Mouse (Mus musculus) lung, embryonic 14.5 days (tissue): ENCODE results near the gene Arf1. TPM values are rescaled to one million over a fixed set of nuclear protein-coding genes. Genes with fewer than 3 reads are reported as not detected.

ENCODE experiments used
- ATAC-seq: fragments of 200-750 bp; cut with Nextera tagmentation; 2 replicates; pipeline ENCODE4 v1.8.0; 2017; ENCODE audit warnings: mild to moderate bottlenecking, moderate TSS enrichment, moderate library complexity; ENCODE audit not compliant: insufficient read depth
- DNase-seq: peaks from one replicate; pipeline ENCODE4 v3.0.0-alpha.2; 2015
- H3K27ac ChIP-seq: fragments of 300-500 bp; sonication (generic); 2 replicates; pipeline ENCODE4 v1.5.1; 2014; ENCODE audit warnings: low read depth, mild to moderate bottlenecking, moderate library complexity
- H3K27me3 ChIP-seq: fragments of 300-500 bp; sonication (generic); 2 replicates; pipeline ENCODE4 v1.6.1; 2014; ENCODE audit warnings: low read length, control low read depth; ENCODE audit not compliant: insufficient read depth
- H3K36me3 ChIP-seq: fragments of 300-500 bp; sonication (generic); 2 replicates; pipeline ENCODE4 v1.6.1; 2014; ENCODE audit warnings: control low read depth; ENCODE audit not compliant: insufficient read depth
- H3K4me1 ChIP-seq: fragments of 300-500 bp; sonication (generic); 2 replicates; pipeline ENCODE4 v1.6.1; 2014; ENCODE audit warnings: antibody characterized with exemption, control low read depth; ENCODE audit not compliant: insufficient read depth
- H3K4me2 ChIP-seq: fragments of 300-500 bp; sonication (generic); 2 replicates; pipeline ENCODE4 v1.6.1; 2014; ENCODE audit warnings: mild to moderate bottlenecking
- H3K4me3 ChIP-seq: fragments of 300-500 bp; sonication (generic); 2 replicates; pipeline ENCODE4 v1.5.1; 2014; ENCODE audit warnings: low read depth, low read length
- H3K9ac ChIP-seq: fragments of 300-500 bp; sonication (generic); 2 replicates; pipeline ENCODE4 v1.6.1; 2014
- H3K9me3 ChIP-seq: fragments of 300-500 bp; sonication (generic); 2 replicates; pipeline ENCODE4 v1.6.1; 2016; ENCODE audit warnings: low read depth, low read length, control low read depth
- CTCF ChIP-seq: IDR thresholded peaks from 2 replicates; pipeline ENCODE4 v1.5.1; 2016; ENCODE audit warnings: antibody characterized with exemption, low read depth
- WGBS: fragments of 180-500 bp; shearing (Covaris S2); extraction: QIAGEN DNeasy Blood & Tissue Kit; methylation state at CpG from one replicate; pipeline ENCODE4 v1.1.7; 2014; 5-methylcytosine and 5-hydroxymethylcytosine counted together
- polyA plus RNA-seq: library from polyadenylated mRNA; unstranded; fragments of >200 nt; fragmentation: Nextera tagmentation; extraction: Ambion mirVana; gene quantifications from 2 replicates; pipeline ENCODE4 v1.2.1, GENCODE M21; 2014

Gene Arf1
- polyA plus RNA-seq, 1 experiment from 2014 or later: 687 TPM

GRCm38 (mm10) chr11:59192059-59192386 is 36.0 kb downstream of the Arf1 start, which contains the start of gene Guk1:
Guk1 (minus strand) TSS chr11:59192212.
- 4% methylated on average over 16 of the region's 16 CpGs for whole genome bisulfite sequencing
- Histone ChIP-seq H3K27ac (peak within 1 kb of the TSS; percentile 94), H3K9ac (peak within 1 kb of the TSS; percentile 76), H3K4me3 (peak within 1 kb of the TSS; percentile 66), H3K9me3 (no peaks in the 10 kb centered on the region), H3K4me2 (peak within 1 kb of the TSS; percentile 83), H3K36me3 (no peaks in the 10 kb centered on the region), H3K4me1 (peaks cover 6% of the 10 kb centered on the region; the same call in 1 of the 2 replicates), H3K27me3 (no peaks in the 10 kb centered on the region)
- no peak for TF ChIP-seq CTCF
- no peak for DNase-seq
- ATAC-seq: peak; percentile 26; the same call in 1 of the 2 replicates

- peak overlapping the region; percentile 76 for H3K9ac ChIP-seq
- peak overlapping the region; percentile 66 for H3K4me3 ChIP-seq
- H3K27ac ChIP-seq: peak overlapping the region; percentile 94
- DNase-seq (peak; percentile 95), ATAC-seq (peak; percentile 97)
- peak overlapping the region; percentile 83 for H3K4me2 ChIP-seq
- H3K4me1 ChIP-seq: peaks cover 6% of the 10 kb centered on the region; the same call in 1 of the 2 replicates
- no peak for TF ChIP-seq CTCF
- peaks cover 3% of the 10 kb centered on the region; the same call in 1 of the 2 replicates for H3K36me3 ChIP-seq
- H3K9me3 ChIP-seq: no peaks in the 10 kb centered on the region
- H3K27me3 ChIP-seq: no peaks in the 10 kb centered on the region
- under 1% methylated on average over 52 of the region's 59 CpGs for WGBS
Measured at GRCm38 (mm10) chr11:59191231-59192058, 36.6 kb downstream of the Arf1 start.

GRCm38 (mm10) chr11:59187706-59188105 is 40.4 kb downstream of the Arf1 start:
- no peak overlapping the region for H3K4me2 ChIP-seq
- peaks cover 6% of the 10 kb centered on the region; the same call in 1 of the 2 replicates for H3K4me1 ChIP-seq
- no peak for DNase-seq
- H3K36me3 ChIP-seq: peaks cover 29% of the 10 kb centered on the region
- H3K4me3 ChIP-seq: no peak overlapping the region
- no peaks in the 10 kb centered on the region for H3K27me3 ChIP-seq
- ATAC-seq: no peak
- no peak overlapping the region for H3K27ac ChIP-seq
- no peak for TF ChIP-seq CTCF
- H3K9ac ChIP-seq: no peak overlapping the region
- no peaks in the 10 kb centered on the region for H3K9me3 ChIP-seq
- WGBS: 62% methylated on average over 6 of the region's 6 CpGs

GRCm38 (mm10) chr11:59185490-59185889 is 42.6 kb downstream of the Arf1 start:
- 81% methylated on average over 5 of the region's 5 CpGs for WGBS
- H3K4me2 ChIP-seq: no peak overlapping the region
- H3K4me3 ChIP-seq: no peak overlapping the region
- H3K27me3 ChIP-seq: no peaks in the 10 kb centered on the region
- TF ChIP-seq CTCF: no peak
- H3K9ac ChIP-seq: no peak overlapping the region
- no peaks in the 10 kb centered on the region for H3K4me1 ChIP-seq
- no peaks in the 10 kb centered on the region for H3K9me3 ChIP-seq
- H3K36me3 ChIP-seq: peaks cover 34% of the 10 kb centered on the region
- DNase-seq: no peak
- no peak overlapping the region for H3K27ac ChIP-seq
- ATAC-seq: no peak

GRCm38 (mm10) chr11:59183821-59184220 is 44.2 kb downstream of the Arf1 start:
- 33% methylated on average over 3 of the region's 3 CpGs for WGBS

GRCm38 (mm10) chr11:59182864-59183331 is 45.2 kb downstream of the Arf1 start, which contains the start of gene Gjc2:
Gjc2 (minus strand) TSS chr11:59183213.
- Histone ChIP-seq H3K4me1 (no peaks in the 10 kb centered on the region), H3K9me3 (no peaks in the 10 kb centered on the region), H3K4me2 (no peak within 1 kb of the TSS), H3K36me3 (peaks cover 34% of the 10 kb centered on the region), H3K27ac (no peak within 1 kb of the TSS; the same call in 1 of the 2 replicates), H3K4me3 (no peak within 1 kb of the TSS), H3K27me3 (peaks cover 11% of the 10 kb centered on the region), H3K9ac (no peak within 1 kb of the TSS)
- WGBS: 28% methylated on average over 3 of the region's 3 CpGs
- ATAC-seq: peak; percentile 26; the same call in 1 of the 2 replicates
- peak; percentile 3; the same call in 1 of the 2 replicates for TF ChIP-seq CTCF
- DNase-seq: peak; percentile 62

More at GRCm38 (mm10) chr11:59183821-59184220, 44.2 kb downstream of the Arf1 start:
- peak; percentile 81 for TF ChIP-seq CTCF
- Histone ChIP-seq H3K9me3 (no peaks in the 10 kb centered on the region), H3K27ac (no peak overlapping the region), H3K36me3 (peaks cover 34% of the 10 kb centered on the region), H3K4me3 (no peak overlapping the region), H3K9ac (no peak overlapping the region), H3K4me1 (no peaks in the 10 kb centered on the region), H3K27me3 (peaks cover 1% of the 10 kb centered on the region; the same call in 1 of the 2 replicates), H3K4me2 (no peak overlapping the region)
- ATAC-seq: peak; percentile 38; the same call in 1 of the 2 replicates
- DNase-seq: peak; percentile 81

GRCm38 (mm10) chr11:59176921-59177320 is 51.1 kb downstream of the Arf1 start:
- Histone ChIP-seq H3K4me3 (peak overlapping the region; percentile 25), H3K9ac (no peak overlapping the region), H3K4me2 (peak overlapping the region; percentile 43; the same call in 1 of the 2 replicates), H3K9me3 (no peaks in the 10 kb centered on the region), H3K36me3 (no peaks in the 10 kb centered on the region), H3K27me3 (peaks cover 49% of the 10 kb centered on the region), H3K4me1 (no peaks in the 10 kb centered on the region), H3K27ac (no peak overlapping the region)
- peak; percentile 43; the same call in 1 of the 2 replicates for ATAC-seq
- 7% methylated on average over 34 of the region's 34 CpGs for WGBS
- no peak for TF ChIP-seq CTCF
- DNase-seq: no peak
